Mouse (Mus musculus): ENCODE data around the gene Ercc8. TPM values are rescaled to one million over a fixed set of nuclear protein-coding genes. Genes with fewer than 3 reads are reported as not detected.

Ercc8 gene
- total RNA-seq (2021) (1 to 10 TPM; 8.4 to 9.2 TPM), polyA plus RNA-seq (2012; rRNA removed) (2.4 and 3.4 TPM in 2 replicates)
- long read RNA-seq, partial matches to known transcripts, result 0 of 2 reads
- long read RNA-seq, other reads (novel, unspliced or antisense), result 0 of 2 reads

- peak; percentile 97 for DNase-seq
Observed at GRCm38 (mm10) chr13:108158465-108159240, at the start of gene Ercc8, which contains the start of gene Ndufaf2. Gene Ercc8, plus strand, starts transcription at chr13:108158731. Gene Ndufaf2, minus strand, starts transcription at chr13:108158623.

- DNase-seq, result no peak
Observed at GRCm38 (mm10) chr13:108110929-108111328, 47.6 kb upstream of the Ercc8 start.

- no peak for DNase-seq
Observed at GRCm38 (mm10) chr13:108113536-108113935, 45.0 kb upstream of the Ercc8 start.

GRCm38 (mm10) chr13:108114257-108114656 lies 44.3 kb upstream of the Ercc8 start:
- DNase-seq, result no peak

- no peak for DNase-seq
Observed at GRCm38 (mm10) chr13:108117654-108118053, 40.9 kb upstream of the Ercc8 start.

GRCm38 (mm10) chr13:108118188-108118587 lies 40.3 kb upstream of the Ercc8 start:
- no peak for DNase-seq

DNA sequence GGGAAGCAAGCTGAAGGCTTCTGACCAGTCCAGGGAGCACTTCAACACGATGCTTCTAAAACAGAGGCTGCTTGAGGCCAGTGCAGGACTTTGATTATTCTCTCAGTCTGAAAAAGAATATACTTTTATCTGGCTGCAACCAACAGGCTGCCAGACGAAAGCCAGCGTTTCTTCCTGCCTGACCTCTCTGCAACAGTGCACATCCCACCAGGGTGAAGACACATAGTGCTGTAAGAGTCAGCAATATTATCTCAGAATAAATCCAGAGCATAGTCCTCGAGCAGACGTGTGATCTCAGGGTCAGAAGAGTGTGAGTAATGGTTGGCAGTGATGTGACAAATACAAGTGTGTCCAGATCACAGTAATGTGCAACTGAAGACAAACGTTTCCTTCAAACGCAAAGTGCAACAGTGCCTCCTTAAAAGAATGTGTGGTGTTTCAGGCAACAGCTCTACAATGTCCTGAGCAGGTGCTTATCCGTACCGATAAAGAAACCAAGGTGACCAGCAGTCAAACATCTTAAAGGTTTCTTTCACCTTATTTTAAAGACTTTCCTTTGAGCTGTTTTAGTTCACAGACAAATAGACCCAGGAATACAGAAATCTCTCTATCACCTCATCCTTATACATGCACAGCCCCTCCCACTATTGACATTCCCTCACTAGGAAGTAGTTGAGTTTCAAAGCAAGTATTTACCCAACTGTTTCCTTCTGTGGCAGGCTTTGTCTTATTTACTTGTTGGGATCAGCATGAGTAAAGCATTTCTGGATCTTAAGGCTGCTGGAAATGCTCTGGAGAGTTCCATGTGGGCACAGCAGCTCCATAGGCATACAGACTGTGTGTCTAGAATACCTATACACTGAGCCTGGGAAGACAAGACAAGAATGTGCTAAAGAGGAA lies 38.9 kb upstream of the Ercc8 start:
- DNase-seq, result peak; percentile 17

GRCm38 (mm10) chr13:108123109-108123723 lies 35.3 kb upstream of the Ercc8 start:
- no peak for DNase-seq

DNA sequence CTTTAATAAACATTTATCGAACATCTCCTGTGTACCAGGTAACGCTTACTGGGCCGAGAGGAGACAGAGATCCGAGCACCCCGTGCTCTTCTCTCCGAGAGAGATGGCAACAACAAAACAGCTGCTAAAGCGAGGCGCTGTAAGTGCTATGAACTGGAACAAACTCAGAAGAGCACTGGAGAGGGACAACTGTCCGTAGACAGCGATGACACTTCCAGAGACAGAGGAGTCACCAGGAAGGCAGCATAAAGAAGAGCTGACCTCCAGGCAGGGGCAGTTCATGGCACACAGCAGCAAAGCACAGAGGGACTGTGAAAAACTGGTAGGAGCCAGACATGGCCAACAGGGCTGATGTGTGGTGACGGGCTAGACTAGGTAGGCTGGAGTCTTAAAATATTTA lies 34.4 kb upstream of the Ercc8 start:
- no peak for DNase-seq

DNA sequence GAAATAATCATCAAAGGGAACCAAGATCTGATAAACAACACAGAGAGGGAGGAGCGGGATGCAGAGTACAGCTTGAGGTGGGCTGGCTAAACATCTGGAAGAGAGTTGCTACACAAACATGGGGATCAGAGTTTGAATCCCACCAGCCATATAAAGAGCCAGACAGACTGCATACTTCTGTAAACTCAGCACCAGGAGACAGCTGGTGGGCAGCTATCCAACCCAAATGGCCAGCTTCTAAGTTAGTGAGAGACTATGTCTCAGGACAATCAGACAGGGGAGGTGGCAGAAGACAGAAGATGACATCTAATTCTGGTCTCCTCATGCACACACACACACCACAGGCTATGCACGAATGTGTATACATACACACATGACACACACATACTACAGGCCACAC lies 32.3 kb upstream of the Ercc8 start:
- no peak for DNase-seq

DNA sequence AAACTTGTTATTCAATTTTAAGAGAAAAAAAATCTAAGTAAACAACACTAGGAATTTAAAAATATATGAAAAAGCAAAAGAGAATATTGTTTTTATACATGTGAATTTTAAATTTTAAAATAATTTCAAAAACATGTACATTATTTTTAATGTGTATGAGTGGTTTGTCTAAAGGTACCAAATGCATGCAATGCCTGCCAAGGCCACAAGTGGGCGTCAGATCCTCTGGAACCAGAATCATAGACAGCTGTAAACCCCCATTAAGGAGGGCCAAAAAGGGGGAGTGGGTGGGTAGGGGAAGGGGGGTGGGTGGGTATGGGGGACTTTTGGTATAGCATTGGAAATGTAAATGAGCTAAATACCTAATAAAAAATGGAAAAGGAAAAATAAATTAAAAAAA lies 31.4 kb upstream of the Ercc8 start:
- no peak for DNase-seq

DNA sequence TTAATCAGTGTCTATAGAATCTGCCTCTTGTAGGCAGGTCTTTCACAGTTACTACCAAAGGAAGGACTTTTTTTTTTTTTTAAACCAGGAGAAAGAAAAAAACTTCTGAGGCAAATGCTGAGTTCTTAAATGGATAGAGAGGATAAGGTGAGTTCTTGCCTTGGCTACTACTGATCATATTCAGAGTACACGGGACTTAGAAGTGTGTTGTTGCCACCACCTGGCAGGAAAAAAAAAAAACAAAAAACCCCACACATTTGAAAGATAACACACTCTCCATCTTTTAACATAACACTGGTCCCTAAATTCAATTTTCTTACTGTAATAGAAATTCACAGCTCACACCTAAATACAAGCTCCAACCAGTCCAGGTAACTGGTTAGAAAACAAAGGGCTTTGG lies 30.6 kb upstream of the Ercc8 start:
- no peak for DNase-seq

- DNase-seq, result no peak
Observed at GRCm38 (mm10) chr13:108129070-108129469, 29.5 kb upstream of the Ercc8 start.

GRCm38 (mm10) chr13:108130737-108131136 lies 27.8 kb upstream of the Ercc8 start:
- no peak for DNase-seq

DNA sequence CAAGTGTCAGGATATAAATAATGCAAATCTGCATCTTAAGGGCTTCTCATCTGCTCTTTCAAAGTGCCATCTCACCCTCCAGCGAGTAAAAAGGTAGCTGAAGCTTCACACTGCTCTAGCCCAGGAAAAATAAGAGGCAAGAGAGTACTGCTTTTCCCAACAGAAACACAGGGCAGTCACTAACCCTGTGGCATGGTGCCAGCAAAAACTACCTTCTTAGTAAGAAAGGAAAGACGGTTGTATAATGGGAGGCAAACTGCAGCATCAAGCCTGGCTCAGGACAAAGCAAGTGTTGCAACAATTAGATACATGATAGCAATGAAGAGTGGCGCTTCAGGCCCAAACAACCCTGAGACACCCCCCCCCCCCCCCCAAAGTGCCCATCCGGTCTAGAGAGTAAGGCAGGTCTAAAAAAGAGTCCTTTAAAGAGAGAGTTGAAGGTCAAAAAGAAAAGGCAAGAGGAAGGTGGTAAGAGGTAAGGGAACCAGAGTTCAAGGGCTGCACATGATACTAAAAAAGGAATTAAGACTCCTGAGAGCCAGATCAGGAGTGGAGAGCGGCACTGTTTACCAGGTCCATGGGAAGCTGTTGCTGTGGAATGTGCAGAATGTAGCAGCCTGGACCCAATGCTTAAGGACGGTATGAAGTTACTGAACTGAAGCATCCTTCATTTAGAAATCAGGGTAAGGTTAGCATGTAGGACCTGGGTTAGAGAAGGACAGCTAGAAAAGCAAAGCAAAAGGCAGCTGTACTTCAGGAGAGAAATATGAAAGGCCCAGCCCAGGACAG lies 26.3 kb upstream of the Ercc8 start:
- DNase-seq, result no peak

- no peak for DNase-seq
Observed at GRCm38 (mm10) chr13:108135617-108136016, 22.9 kb upstream of the Ercc8 start.

GRCm38 (mm10) chr13:108138403-108138977 lies 20.0 kb upstream of the Ercc8 start:
- no peak for DNase-seq

GRCm38 (mm10) chr13:108144086-108144485 lies 14.4 kb upstream of the Ercc8 start:
- DNase-seq, result no peak

GRCm38 (mm10) chr13:108151782-108152181 lies 6.7 kb upstream of the Ercc8 start:
- no peak for DNase-seq

DNA sequence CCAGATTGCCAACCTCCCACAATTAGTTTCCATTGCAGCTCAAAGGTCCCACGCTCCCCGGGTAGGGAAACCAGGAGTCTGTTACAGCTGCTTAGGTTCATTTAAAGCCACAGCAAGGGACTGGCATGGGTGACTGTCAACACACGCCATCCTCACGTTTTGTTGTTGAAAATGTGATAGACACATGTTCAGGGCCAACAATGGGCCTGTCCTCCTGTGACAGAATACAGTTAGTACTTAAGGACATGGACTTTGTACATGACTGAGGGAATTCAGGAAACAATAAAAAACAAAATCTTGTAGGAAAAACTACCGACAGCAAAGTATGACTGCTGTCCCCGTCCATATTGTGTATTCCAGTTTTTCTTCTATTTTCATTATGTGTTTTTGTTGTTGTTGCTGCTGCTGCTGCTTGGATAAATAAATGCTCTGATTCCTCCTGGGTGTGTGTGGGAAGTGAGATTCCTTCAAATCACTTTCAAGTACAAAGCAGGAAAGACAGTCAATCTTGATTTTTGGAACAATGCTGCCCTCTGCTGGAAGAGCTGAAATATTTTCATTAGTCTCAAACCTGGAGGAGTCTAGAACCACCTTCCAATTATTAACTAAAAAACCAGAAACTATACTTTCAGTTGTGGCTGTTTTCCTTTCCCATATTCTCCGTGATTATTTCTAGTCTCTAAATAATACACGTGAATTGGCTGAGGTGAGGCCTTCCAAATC lies 5.7 kb upstream of the Ercc8 start:
- DNase-seq, result peak; percentile 53
